Mouse (Mus musculus): ENCODE results near the gene Sipa1l3. TPM values are rescaled to one million over a fixed set of nuclear protein-coding genes. Genes with fewer than 3 reads are reported as not detected.

Sipa1l3 gene
- polyA plus RNA-seq, 1 experiment: 19.0 TPM

DNA sequence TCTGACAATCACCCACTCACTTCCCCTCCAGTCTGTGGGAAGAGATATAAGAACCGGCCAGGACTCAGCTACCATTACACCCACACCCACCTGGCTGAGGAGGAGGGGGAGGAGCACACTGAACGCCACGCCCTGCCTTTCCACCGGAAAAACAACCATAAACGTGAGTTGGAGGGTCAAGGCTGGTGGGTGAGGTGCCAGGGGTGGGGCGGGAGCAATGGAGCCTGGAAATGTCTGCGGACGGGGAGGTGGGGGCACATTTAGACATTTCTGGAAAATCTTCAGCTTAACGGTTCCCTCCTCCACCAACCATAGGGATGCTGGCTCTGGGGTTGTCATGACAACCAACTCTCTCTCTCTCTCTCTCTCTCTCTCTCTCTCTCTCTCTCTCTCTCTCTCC lies 205.4 kb downstream of the Sipa1l3 start:
- Histone ChIP-seq H3K36me3 (ENCODE audit: control insufficient read depth, insufficient read depth) (no peaks in the 10 kb centered on the region), H3K4me2 (ENCODE audit: low read depth) (no peak overlapping the region), H3K27me3 (ENCODE audit: control insufficient read depth, insufficient read depth, insufficient read length) (no peaks in the 10 kb centered on the region), H3K79me2 (ENCODE audit: control insufficient read depth, insufficient read depth) (no peaks in the 10 kb centered on the region), H3ac (ENCODE audit: control insufficient read depth, insufficient read length) (no peak overlapping the region), H3K4me3 (no peak overlapping the region)
- no peak for TF ChIP-seq MYOD1 (IDR thresholded peaks at IDR 0.05; ENCODE audit: control insufficient read depth in 1 of 3, insufficient read length in 2 of 3, low read depth in 2 of 3)
- no peak for TF ChIP-seq REST (IDR thresholded peaks at IDR 0.05; ENCODE audit: insufficient read depth, insufficient read length)
- TF ChIP-seq MAX (IDR thresholded peaks at IDR 0.05; ENCODE audit: low read depth): no peak
- no peak for TF ChIP-seq POLR2AphosphoS2 (IDR thresholded peaks at IDR 0.05; ENCODE audit: insufficient read length, low read depth)
- TF ChIP-seq USF1 (IDR thresholded peaks at IDR 0.05; ENCODE audit: low read depth): no peak
- no peak for TF ChIP-seq SRF (IDR thresholded peaks at IDR 0.05; ENCODE audit: control insufficient read depth, insufficient read length, low read depth)
- no peak for TF ChIP-seq E2F4 (IDR thresholded peaks at IDR 0.05; ENCODE audit: insufficient read depth)
- TF ChIP-seq TCF3 (IDR thresholded peaks at IDR 0.05; ENCODE audit: insufficient read length, low read depth): no peak
- TF ChIP-seq TCF12 (IDR thresholded peaks at IDR 0.05; ENCODE audit: insufficient read depth, poor library complexity, severe bottlenecking): no peak
- TF ChIP-seq POLR2A (IDR thresholded peaks at IDR 0.05; ENCODE audit: insufficient read length, low read depth): no peak
- TF ChIP-seq CEBPB (IDR thresholded peaks at IDR 0.05; ENCODE audit: insufficient read depth, poor library complexity, severe bottlenecking): no peak
- TF ChIP-seq MYOG (IDR thresholded peaks at IDR 0.05; ENCODE audit: control insufficient read depth in 1 of 3, insufficient read depth in 1 of 3, insufficient read length in 2 of 3, low read depth in 2 of 3): no peak

DNA sequence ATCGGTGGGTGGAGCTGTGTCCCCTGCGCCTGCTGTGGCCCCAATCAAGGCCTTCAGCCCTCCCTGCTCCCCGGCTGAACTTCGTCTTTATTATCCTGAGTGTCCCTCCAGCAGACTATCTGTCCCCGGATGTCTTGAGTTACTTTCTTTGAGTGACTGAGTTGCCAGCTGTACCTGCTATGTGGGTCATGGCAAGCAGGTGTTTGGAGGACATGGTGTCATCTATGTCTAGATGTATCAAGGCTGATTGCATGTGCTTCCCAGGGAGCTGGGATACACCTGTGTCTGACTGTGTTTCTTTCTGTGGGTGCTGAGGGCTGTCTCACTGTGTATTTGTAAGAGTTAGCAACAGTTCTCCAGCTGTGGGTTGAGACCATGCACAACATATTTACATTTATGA lies 208.7 kb downstream of the Sipa1l3 start:
- no peak overlapping the region for H3K4me3 ChIP-seq
- H3K4me2 ChIP-seq (ENCODE audit: low read depth): peak overlapping the region; percentile 78
- H3K79me2 ChIP-seq (ENCODE audit: control insufficient read depth, insufficient read depth): no peaks in the 10 kb centered on the region
- H3K36me3 ChIP-seq (ENCODE audit: control insufficient read depth, insufficient read depth): no peaks in the 10 kb centered on the region
- H3ac ChIP-seq (ENCODE audit: control insufficient read depth, insufficient read length): no peak overlapping the region
- no peaks in the 10 kb centered on the region for H3K27me3 ChIP-seq (ENCODE audit: control insufficient read depth, insufficient read depth, insufficient read length)
- TF ChIP-seq POLR2A (IDR thresholded peaks at IDR 0.05; ENCODE audit: insufficient read length, low read depth) (no peak), E2F4 (IDR thresholded peaks at IDR 0.05; ENCODE audit: insufficient read depth) (no peak), POLR2AphosphoS2 (IDR thresholded peaks at IDR 0.05; ENCODE audit: insufficient read length, low read depth) (no peak), MYOD1 (IDR thresholded peaks at IDR 0.05; ENCODE audit: control insufficient read depth in 1 of 3, insufficient read length in 2 of 3, low read depth in 2 of 3) (no peak), MYOG (IDR thresholded peaks at IDR 0.05; ENCODE audit: control insufficient read depth in 1 of 3, insufficient read depth in 1 of 3, insufficient read length in 2 of 3, low read depth in 2 of 3) (no peak), REST (IDR thresholded peaks at IDR 0.05; ENCODE audit: insufficient read depth, insufficient read length) (no peak), TCF3 (IDR thresholded peaks at IDR 0.05; ENCODE audit: insufficient read length, low read depth) (no peak), SRF (IDR thresholded peaks at IDR 0.05; ENCODE audit: control insufficient read depth, insufficient read length, low read depth) (no peak), TCF12 (IDR thresholded peaks at IDR 0.05; ENCODE audit: insufficient read depth, poor library complexity, severe bottlenecking) (no peak), USF1 (IDR thresholded peaks at IDR 0.05; ENCODE audit: low read depth) (no peak), MAX (IDR thresholded peaks at IDR 0.05; ENCODE audit: low read depth) (no peak), CEBPB (IDR thresholded peaks at IDR 0.05; ENCODE audit: insufficient read depth, poor library complexity, severe bottlenecking) (no peak)

DNA sequence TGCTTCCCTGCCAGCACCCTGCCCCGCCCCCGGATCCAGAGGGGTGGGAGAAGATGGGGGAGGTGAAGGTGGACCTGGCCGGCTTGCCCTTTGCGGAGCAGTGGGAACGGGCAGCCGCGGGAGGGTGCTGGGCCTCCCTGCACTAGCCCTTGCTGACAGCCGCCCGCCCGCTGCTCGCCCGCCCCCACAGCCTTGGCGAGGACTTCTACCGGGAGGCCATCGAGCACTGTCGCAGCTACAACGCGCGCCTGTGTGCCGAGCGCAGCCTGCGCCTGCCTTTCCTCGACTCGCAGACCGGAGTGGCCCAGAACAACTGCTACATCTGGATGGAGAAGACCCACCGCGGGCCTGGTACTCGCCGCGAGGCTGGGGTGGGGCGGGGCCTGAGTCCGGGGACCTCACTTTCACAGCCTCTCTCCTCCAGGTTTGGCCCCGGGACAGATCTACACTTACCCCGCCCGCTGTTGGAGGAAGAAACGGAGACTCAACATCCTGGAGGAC lies 209.2 kb downstream of the Sipa1l3 start:
- H3ac ChIP-seq (ENCODE audit: control insufficient read depth, insufficient read length): no peak overlapping the region
- peak overlapping the region; percentile 78 for H3K4me2 ChIP-seq (ENCODE audit: low read depth)
- H3K4me3 ChIP-seq: no peak overlapping the region
- no peaks in the 10 kb centered on the region for H3K79me2 ChIP-seq (ENCODE audit: control insufficient read depth, insufficient read depth)
- H3K36me3 ChIP-seq (ENCODE audit: control insufficient read depth, insufficient read depth): no peaks in the 10 kb centered on the region
- TF ChIP-seq MYOD1 (IDR thresholded peaks at IDR 0.05; ENCODE audit: control insufficient read depth in 1 of 3, insufficient read length in 2 of 3, low read depth in 2 of 3) (peak in 1 of 3 experiments; percentile 25), CEBPB (IDR thresholded peaks at IDR 0.05; ENCODE audit: insufficient read depth, poor library complexity, severe bottlenecking) (no peak), E2F4 (IDR thresholded peaks at IDR 0.05; ENCODE audit: insufficient read depth) (no peak), POLR2A (IDR thresholded peaks at IDR 0.05; ENCODE audit: insufficient read length, low read depth) (no peak)
- H3K27me3 ChIP-seq (ENCODE audit: control insufficient read depth, insufficient read depth, insufficient read length): no peaks in the 10 kb centered on the region

DNA sequence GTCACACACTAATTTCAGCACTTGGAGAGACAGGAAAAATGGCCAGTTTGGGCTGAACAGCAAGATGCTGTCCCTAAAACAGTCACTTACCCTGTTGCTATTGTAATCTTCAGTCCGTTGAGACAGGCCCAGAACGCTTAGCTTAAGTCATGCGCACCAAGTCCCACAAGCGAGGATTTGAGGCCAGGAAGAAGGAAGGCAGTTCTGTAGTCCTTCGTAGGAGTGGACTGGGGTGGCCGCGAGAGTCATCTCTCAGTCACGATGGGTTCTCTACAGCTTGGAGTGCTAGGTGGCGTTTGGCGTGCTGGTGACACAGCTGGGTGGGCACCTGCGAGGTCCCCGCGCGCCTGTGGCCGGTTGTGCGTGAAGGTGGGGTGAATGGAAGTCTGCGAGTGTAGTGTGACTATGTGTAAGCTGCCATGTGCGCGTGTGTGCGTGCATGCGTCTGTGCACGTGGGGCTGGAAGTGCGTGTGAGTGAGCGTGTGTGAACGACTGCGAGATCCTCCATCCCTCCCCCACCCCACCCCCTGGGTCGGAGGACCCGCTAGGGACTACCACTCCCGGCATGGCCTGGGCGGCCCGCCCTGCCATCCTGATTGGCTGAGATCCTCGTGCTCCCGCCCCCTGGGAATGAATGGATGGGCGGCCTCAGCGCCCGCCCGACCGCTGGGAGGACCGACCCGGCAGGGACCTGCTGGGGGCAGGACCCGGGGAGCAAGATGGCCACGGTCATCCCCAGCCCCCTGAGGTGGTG lies 210.9 kb downstream of the Sipa1l3 start:
- H3K27me3 ChIP-seq (ENCODE audit: control insufficient read depth, insufficient read depth, insufficient read length): no peaks in the 10 kb centered on the region
- peak overlapping the region; percentile 17 for H3K4me3 ChIP-seq
- peak overlapping the region; percentile 81 for H3K4me2 ChIP-seq (ENCODE audit: low read depth)
- H3ac ChIP-seq (ENCODE audit: control insufficient read depth, insufficient read length): peak overlapping the region; percentile 46
- no peak for TF ChIP-seq CEBPB (IDR thresholded peaks at IDR 0.05; ENCODE audit: insufficient read depth, poor library complexity, severe bottlenecking)
- peak in 1 of 3 experiments; percentile 8 for TF ChIP-seq MYOG (IDR thresholded peaks at IDR 0.05; ENCODE audit: control insufficient read depth in 1 of 3, insufficient read depth in 1 of 3, insufficient read length in 2 of 3, low read depth in 2 of 3)
- TF ChIP-seq E2F4 (IDR thresholded peaks at IDR 0.05; ENCODE audit: insufficient read depth): no peak
- TF ChIP-seq POLR2A (IDR thresholded peaks at IDR 0.05; ENCODE audit: insufficient read length, low read depth): peak; percentile 14
- TF ChIP-seq MAX (IDR thresholded peaks at IDR 0.05; ENCODE audit: low read depth): no peak
- TF ChIP-seq TCF3 (IDR thresholded peaks at IDR 0.05; ENCODE audit: insufficient read length, low read depth): no peak
- TF ChIP-seq USF1 (IDR thresholded peaks at IDR 0.05; ENCODE audit: low read depth): no peak
- TF ChIP-seq POLR2AphosphoS2 (IDR thresholded peaks at IDR 0.05; ENCODE audit: insufficient read length, low read depth): no peak
- peak in 1 of 3 experiments; percentile 9 for TF ChIP-seq MYOD1 (IDR thresholded peaks at IDR 0.05; ENCODE audit: control insufficient read depth in 1 of 3, insufficient read length in 2 of 3, low read depth in 2 of 3)
- TF ChIP-seq REST (IDR thresholded peaks at IDR 0.05; ENCODE audit: insufficient read depth, insufficient read length): no peak
- H3K36me3 ChIP-seq (ENCODE audit: control insufficient read depth, insufficient read depth): no peaks in the 10 kb centered on the region
- H3K79me2 ChIP-seq (ENCODE audit: control insufficient read depth, insufficient read depth): no peaks in the 10 kb centered on the region
